Mouse (Mus musculus): ENCODE data around the gene Tex26. TPM values are rescaled to one million over a fixed set of nuclear protein-coding genes. Genes with fewer than 3 reads are reported as not detected.

Gene Tex26
- polyA plus RNA-seq, 1 experiment, result 0.28 TPM

- no peak overlapping the region for H3K4me3 ChIP-seq (ENCODE audit: insufficient read depth, poor library complexity, severe bottlenecking)
- H3K36me3 ChIP-seq (ENCODE audit: control insufficient read depth, insufficient read depth), result no peaks in the 10 kb centered on the region
- no peak for TF ChIP-seq USF1 (IDR thresholded peaks at IDR 0.05; ENCODE audit: low read depth)
- TF ChIP-seq CEBPB (IDR thresholded peaks at IDR 0.05; ENCODE audit: low read depth), result no peak
- no peak for TF ChIP-seq MAX (IDR thresholded peaks at IDR 0.05)
- TF ChIP-seq FOSL1 (IDR thresholded peaks at IDR 0.05; ENCODE audit: insufficient read depth, low read length, poor library complexity, severe bottlenecking), result no peak
- no peak for TF ChIP-seq MYOG (IDR thresholded peaks at IDR 0.05; ENCODE audit: control insufficient read depth, extremely low read depth, insufficient read length)
- no peak for TF ChIP-seq CTCF (IDR thresholded peaks at IDR 0.05; ENCODE audit: control insufficient read depth, insufficient read depth, insufficient read length)
- no peak for TF ChIP-seq MYOD1 (IDR thresholded peaks at IDR 0.05; ENCODE audit: control insufficient read depth, insufficient read length, low read depth)
- H3ac ChIP-seq (ENCODE audit: control insufficient read depth, insufficient read length, low read depth), result no peak overlapping the region
- no peaks in the 10 kb centered on the region for H3K79me3 ChIP-seq (ENCODE audit: low read depth)
- no peaks in the 10 kb centered on the region for H3K79me2 ChIP-seq (ENCODE audit: control insufficient read depth, insufficient read depth)
- H3K27me3 ChIP-seq (ENCODE audit: control insufficient read depth, insufficient read depth, insufficient read length), result no peaks in the 10 kb centered on the region
These were observed 73.2 kb downstream of the Tex26 start for GRCm38 (mm10) chr5:149512695-149513094.

DNA sequence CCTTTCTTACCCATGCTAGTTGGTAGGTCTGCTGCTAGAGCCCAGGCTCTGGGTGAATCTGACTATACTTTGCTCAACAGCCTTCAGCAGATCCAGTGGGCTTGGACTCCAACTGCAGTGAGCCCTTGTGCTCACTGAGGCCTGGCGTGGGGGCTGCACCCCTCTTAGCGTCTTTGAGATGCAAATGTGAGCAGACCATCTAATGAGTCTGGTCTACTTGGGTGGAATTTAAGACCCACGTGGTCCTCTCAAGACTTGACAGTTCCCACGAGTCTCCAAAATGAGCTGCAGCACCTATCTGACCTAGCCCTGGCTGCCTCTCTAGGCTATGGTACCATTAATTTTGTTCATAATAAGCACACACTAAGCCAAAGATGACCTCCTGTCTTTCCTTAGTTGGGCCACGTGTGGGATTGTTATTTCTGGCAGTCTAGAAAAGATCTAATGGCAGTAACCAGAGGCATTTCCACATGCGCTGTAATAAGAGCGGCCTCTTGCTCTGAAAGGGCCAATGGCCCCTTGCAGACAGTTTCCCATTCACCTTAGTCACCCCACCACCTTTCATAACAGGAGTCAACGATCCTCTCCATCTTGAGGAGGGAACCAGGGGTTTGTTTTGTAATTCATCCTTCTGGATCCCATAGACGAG lies 74.1 kb downstream of the Tex26 start:
- Histone ChIP-seq H3K36me3 (ENCODE audit: control insufficient read depth, insufficient read depth) (no peaks in the 10 kb centered on the region), H3K79me2 (ENCODE audit: control insufficient read depth, insufficient read depth) (no peaks in the 10 kb centered on the region), H3K79me3 (ENCODE audit: low read depth) (no peaks in the 10 kb centered on the region), H3K27me3 (ENCODE audit: control insufficient read depth, insufficient read depth, insufficient read length) (no peaks in the 10 kb centered on the region), H3ac (ENCODE audit: control insufficient read depth, insufficient read length, low read depth) (no peak overlapping the region), H3K4me3 (ENCODE audit: insufficient read depth, poor library complexity, severe bottlenecking) (no peak overlapping the region)
- TF ChIP-seq MAX (IDR thresholded peaks at IDR 0.05), result no peak
- TF ChIP-seq USF1 (IDR thresholded peaks at IDR 0.05; ENCODE audit: low read depth), result no peak
- TF ChIP-seq MYOG (IDR thresholded peaks at IDR 0.05; ENCODE audit: control insufficient read depth, extremely low read depth, insufficient read length), result no peak
- no peak for TF ChIP-seq MYOD1 (IDR thresholded peaks at IDR 0.05; ENCODE audit: control insufficient read depth, insufficient read length, low read depth)
- TF ChIP-seq CEBPB (IDR thresholded peaks at IDR 0.05; ENCODE audit: low read depth), result no peak
- TF ChIP-seq CTCF (IDR thresholded peaks at IDR 0.05; ENCODE audit: control insufficient read depth, insufficient read depth, insufficient read length), result no peak
- no peak for TF ChIP-seq FOSL1 (IDR thresholded peaks at IDR 0.05; ENCODE audit: insufficient read depth, low read length, poor library complexity, severe bottlenecking)

GRCm38 (mm10) chr5:149514087-149514671 lies 74.7 kb downstream of the Tex26 start:
- no peak overlapping the region for H3ac ChIP-seq (ENCODE audit: control insufficient read depth, insufficient read length, low read depth)
- no peak for TF ChIP-seq MYOD1 (IDR thresholded peaks at IDR 0.05; ENCODE audit: control insufficient read depth, insufficient read length, low read depth)
- no peak for TF ChIP-seq CTCF (IDR thresholded peaks at IDR 0.05; ENCODE audit: control insufficient read depth, insufficient read depth, insufficient read length)
- no peak for TF ChIP-seq USF1 (IDR thresholded peaks at IDR 0.05; ENCODE audit: low read depth)
- TF ChIP-seq MYOG (IDR thresholded peaks at IDR 0.05; ENCODE audit: control insufficient read depth, extremely low read depth, insufficient read length), result no peak

GRCm38 (mm10) chr5:149514890-149515289 lies 75.4 kb downstream of the Tex26 start:
- no peak for TF ChIP-seq MYOD1 (IDR thresholded peaks at IDR 0.05; ENCODE audit: control insufficient read depth, insufficient read length, low read depth)
- TF ChIP-seq MYOG (IDR thresholded peaks at IDR 0.05; ENCODE audit: control insufficient read depth, extremely low read depth, insufficient read length), result no peak
- H3ac ChIP-seq (ENCODE audit: control insufficient read depth, insufficient read length, low read depth), result no peak overlapping the region
- H3K79me2 ChIP-seq (ENCODE audit: control insufficient read depth, insufficient read depth), result no peaks in the 10 kb centered on the region

More at GRCm38 (mm10) chr5:149514087-149514671, 74.7 kb downstream of the Tex26 start:
- no peaks in the 10 kb centered on the region for H3K27me3 ChIP-seq (ENCODE audit: control insufficient read depth, insufficient read depth, insufficient read length)
- H3K4me3 ChIP-seq (ENCODE audit: insufficient read depth, poor library complexity, severe bottlenecking), result no peak overlapping the region
- H3K79me2 ChIP-seq (ENCODE audit: control insufficient read depth, insufficient read depth), result no peaks in the 10 kb centered on the region
- H3K36me3 ChIP-seq (ENCODE audit: control insufficient read depth, insufficient read depth), result no peaks in the 10 kb centered on the region
- H3K79me3 ChIP-seq (ENCODE audit: low read depth), result no peaks in the 10 kb centered on the region

GRCm38 (mm10) chr5:149517116-149517515 lies 77.7 kb downstream of the Tex26 start:
- Histone ChIP-seq H3ac (ENCODE audit: control insufficient read depth, insufficient read length, low read depth) (no peak overlapping the region), H3K79me2 (ENCODE audit: control insufficient read depth, insufficient read depth) (no peaks in the 10 kb centered on the region), H3K4me3 (ENCODE audit: insufficient read depth, poor library complexity, severe bottlenecking) (no peak overlapping the region), H3K27me3 (ENCODE audit: control insufficient read depth, insufficient read depth, insufficient read length) (no peaks in the 10 kb centered on the region), H3K36me3 (ENCODE audit: control insufficient read depth, insufficient read depth) (no peaks in the 10 kb centered on the region), H3K79me3 (ENCODE audit: low read depth) (no peaks in the 10 kb centered on the region)
- TF ChIP-seq MYOD1 (IDR thresholded peaks at IDR 0.05; ENCODE audit: control insufficient read depth, insufficient read length, low read depth) (no peak), CEBPB (IDR thresholded peaks at IDR 0.05; ENCODE audit: low read depth) (no peak), USF1 (IDR thresholded peaks at IDR 0.05; ENCODE audit: low read depth) (no peak), MYOG (IDR thresholded peaks at IDR 0.05; ENCODE audit: control insufficient read depth, extremely low read depth, insufficient read length) (no peak), MAX (IDR thresholded peaks at IDR 0.05) (no peak), CTCF (IDR thresholded peaks at IDR 0.05; ENCODE audit: control insufficient read depth, insufficient read depth, insufficient read length) (no peak), FOSL1 (IDR thresholded peaks at IDR 0.05; ENCODE audit: insufficient read depth, low read length, poor library complexity, severe bottlenecking) (no peak)

More at GRCm38 (mm10) chr5:149514890-149515289, 75.4 kb downstream of the Tex26 start:
- no peaks in the 10 kb centered on the region for H3K36me3 ChIP-seq (ENCODE audit: control insufficient read depth, insufficient read depth)
- H3K27me3 ChIP-seq (ENCODE audit: control insufficient read depth, insufficient read depth, insufficient read length), result no peaks in the 10 kb centered on the region
- no peak overlapping the region for H3K4me3 ChIP-seq (ENCODE audit: insufficient read depth, poor library complexity, severe bottlenecking)
- no peaks in the 10 kb centered on the region for H3K79me3 ChIP-seq (ENCODE audit: low read depth)

Other genes starting within 250 kb of the Tex26 start
- gene Alox5ap, start 174.9 kb upstream of the Tex26 start, polyA plus RNA-seq (2012; fragmentation: generic; extraction: Trizol), result 8.2 TPM
- 0.09 TPM for gene Medag, start 27.9 kb upstream of the Tex26 start, polyA plus RNA-seq (2012; fragmentation: generic; extraction: Trizol)
- gene Wdr95, start 89.0 kb downstream of the Tex26 start, polyA plus RNA-seq (2012; fragmentation: generic; extraction: Trizol), result 0.29 TPM
- gene Hsph1, start 196.7 kb downstream of the Tex26 start, polyA plus RNA-seq (2012; fragmentation: generic; extraction: Trizol), result 74.1 TPM
- 4.6 TPM for gene B3glct, start 238.6 kb downstream of the Tex26 start, polyA plus RNA-seq (2012; fragmentation: generic; extraction: Trizol)

Measured in C2C12 (cell line).